Mouse (Mus musculus) activated CD4-positive, CD25-positive, alpha-beta regulatory T cell, adult 4 months (primary cell): ENCODE measurements around the gene Gsx2. TPM values are rescaled to one million over a fixed set of nuclear protein-coding genes. Genes with fewer than 3 reads are reported as not detected.

ENCODE experiments used
- ATAC-seq: one replicate; pipeline ENCODE4 v1.8.0; 2017
- polyA plus RNA-seq, 2 experiments: library from polyadenylated mRNA; unstranded; fragments of 100-300 nt; shearing (Covaris generic); gene quantifications; one replicate each; pipeline ENCODE4 v1.2.1; 2017

Gsx2 gene
- polyA plus RNA-seq, 2 experiments from 2014 or later: not detected

GRCm38 (mm10) chr5:75077051-75077380 lies 1.6 kb downstream of the Gsx2 start:
- ATAC-seq: no peak

GRCm38 (mm10) chr5:75079564-75079963 lies 4.2 kb downstream of the Gsx2 start:
- ATAC-seq: no peak

GRCm38 (mm10) chr5:75082439-75082838 lies 7.0 kb downstream of the Gsx2 start:
- no peak for ATAC-seq

GRCm38 (mm10) chr5:75083061-75083460 lies 7.7 kb downstream of the Gsx2 start:
- no peak for ATAC-seq

GRCm38 (mm10) chr5:75083591-75084392 lies 8.4 kb downstream of the Gsx2 start:
- no peak for ATAC-seq

GRCm38 (mm10) chr5:75084393-75084870 lies 9.0 kb downstream of the Gsx2 start:
- ATAC-seq: no peak

GRCm38 (mm10) chr5:75084871-75085520 lies 9.6 kb downstream of the Gsx2 start:
- ATAC-seq: no peak

- no peak for ATAC-seq
Observed at GRCm38 (mm10) chr5:75085521-75085875, 10.1 kb downstream of the Gsx2 start.

GRCm38 (mm10) chr5:75085906-75086305 lies 10.5 kb downstream of the Gsx2 start:
- ATAC-seq: no peak

- ATAC-seq: no peak
Observed at GRCm38 (mm10) chr5:75106511-75106910, 31.1 kb downstream of the Gsx2 start.

- ATAC-seq: no peak
Observed at GRCm38 (mm10) chr5:75109368-75109767, 34.0 kb downstream of the Gsx2 start.

GRCm38 (mm10) chr5:75111781-75112180 lies 36.4 kb downstream of the Gsx2 start:
- no peak for ATAC-seq

GRCm38 (mm10) chr5:75118840-75119239 lies 43.4 kb downstream of the Gsx2 start:
- ATAC-seq: no peak

GRCm38 (mm10) chr5:75121646-75122045 lies 46.2 kb downstream of the Gsx2 start:
- no peak for ATAC-seq

Other genes starting within 250 kb of the Gsx2 start
- 1 to 10 TPM; 6.0 to 8.1 TPM for gene Chic2, start 30.8 kb upstream of the Gsx2 start, polyA plus RNA-seq
- gene Pdgfra, start 76.7 kb downstream of the Gsx2 start, polyA plus RNA-seq: not detected